Mouse (Mus musculus): ENCODE results near the gene Cd83.

Cd83 gene

GRCm38 (mm10) chr13:43774605-43775426, 9.8 kb upstream of the Cd83 start:
- no peak for DNase-seq (ENCODE audit: low spot score)

GRCm38 (mm10) chr13:43775427-43775733, 9.2 kb upstream of the Cd83 start:
- no peak for DNase-seq (ENCODE audit: low spot score)

- no peak for DNase-seq (ENCODE audit: low spot score)
Measured at GRCm38 (mm10) chr13:43777321-43778002, 7.1 kb upstream of the Cd83 start.

- DNase-seq (ENCODE audit: low spot score), result no peak
Measured at GRCm38 (mm10) chr13:43778021-43778649, 6.4 kb upstream of the Cd83 start.

- DNase-seq (ENCODE audit: low spot score), result no peak
Measured at GRCm38 (mm10) chr13:43778971-43779370, 5.6 kb upstream of the Cd83 start.

- DNase-seq (ENCODE audit: low spot score), result no peak
Measured at GRCm38 (mm10) chr13:43780071-43780470, 4.5 kb upstream of the Cd83 start.

- DNase-seq (ENCODE audit: low spot score), result no peak
Measured at GRCm38 (mm10) chr13:43785712-43786072, 1.1 kb downstream of the Cd83 start.

GRCm38 (mm10) chr13:43786171-43786795, 1.7 kb downstream of the Cd83 start:
- no peak for DNase-seq (ENCODE audit: low spot score)

GRCm38 (mm10) chr13:43787262-43787661, 2.7 kb downstream of the Cd83 start:
- DNase-seq (ENCODE audit: low spot score), result no peak

GRCm38 (mm10) chr13:43788071-43788470, 3.5 kb downstream of the Cd83 start:
- DNase-seq (ENCODE audit: low spot score), result no peak

GRCm38 (mm10) chr13:43788983-43789645, 4.5 kb downstream of the Cd83 start:
- DNase-seq (ENCODE audit: low spot score), result no peak

GRCm38 (mm10) chr13:43790229-43791001, 5.8 kb downstream of the Cd83 start:
- DNase-seq (ENCODE audit: low spot score), result no peak

- no peak for DNase-seq (ENCODE audit: low spot score)
Measured at GRCm38 (mm10) chr13:43795334-43795733, 10.8 kb downstream of the Cd83 start.

GRCm38 (mm10) chr13:43798655-43799054, 14.1 kb downstream of the Cd83 start:
- no peak for DNase-seq (ENCODE audit: low spot score)

GRCm38 (mm10) chr13:43800136-43800535, 15.6 kb downstream of the Cd83 start:
- no peak for DNase-seq (ENCODE audit: low spot score)

- DNase-seq (ENCODE audit: low spot score), result no peak
Measured at GRCm38 (mm10) chr13:43801961-43802360, 17.4 kb downstream of the Cd83 start.

GRCm38 (mm10) chr13:43802361-43803137, 18.0 kb downstream of the Cd83 start:
- DNase-seq (ENCODE audit: low spot score), result no peak

- DNase-seq (ENCODE audit: low spot score), result no peak
Measured at GRCm38 (mm10) chr13:43804648-43805047, 20.1 kb downstream of the Cd83 start.

- DNase-seq (ENCODE audit: low spot score), result peak; percentile 46
Measured at GRCm38 (mm10) chr13:43805159-43805758, 20.7 kb downstream of the Cd83 start.
